Mouse (Mus musculus): ENCODE results near the gene Klhl10.

DNA sequence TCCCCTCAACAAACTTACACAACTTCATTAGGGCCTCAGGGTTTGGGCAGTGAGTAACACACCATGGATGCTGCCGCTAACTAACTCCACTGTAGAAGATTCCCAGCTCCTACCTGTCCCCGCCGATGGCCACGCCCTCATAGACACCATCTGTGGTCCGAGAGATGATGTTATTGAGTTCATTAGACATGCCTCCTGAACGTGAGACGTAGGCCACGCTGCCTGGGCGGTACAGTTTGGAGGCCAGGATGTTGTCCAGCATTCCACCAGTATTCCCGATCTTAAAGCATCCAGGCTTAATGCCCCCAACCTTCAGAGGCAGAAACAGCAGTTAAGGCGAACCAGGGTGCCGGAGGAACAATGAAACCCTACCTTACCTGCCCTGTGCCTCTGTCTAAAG lies 52.1 kb downstream of the Klhl10 start:
- TF ChIP-seq EP300 (IDR thresholded peaks at IDR 0.05; ENCODE audit: insufficient read depth, low read depth, low read length) (no peak), CTCF (IDR thresholded peaks at IDR 0.05) (no peak), POLR2A (IDR thresholded peaks at IDR 0.05; ENCODE audit: insufficient read depth, low read depth, low read length) (peak; percentile 14; the same call in 1 of the 2 replicates)

All from heart, adult 2 months (tissue).